Mouse (Mus musculus) mesoderm, embryonic 11.5 days (tissue): ENCODE data around the gene Izumo1.
"Not testable (repeated sequence)": the region's sequence is repeated elsewhere in the genome, so short reads cannot be mapped to it uniquely, and the experiment has no call there.

Source experiments
- DNase-seq: peaks from one replicate; pipeline ENCODE4 v3.0.0-alpha.2; 2012; ENCODE audit warnings: low read depth, low spot score

Izumo1 gene

GRCm38 (mm10) chr7:45642503-45643255, 21.1 kb downstream of the Izumo1 start:
- DNase-seq = no peak

- peak; percentile 98 for DNase-seq
Observed at GRCm38 (mm10) chr7:45643441-45644178, 22.0 kb downstream of the Izumo1 start.

GRCm38 (mm10) chr7:45644183-45644582, 22.6 kb downstream of the Izumo1 start:
- peak; percentile 79 for DNase-seq

DNA sequence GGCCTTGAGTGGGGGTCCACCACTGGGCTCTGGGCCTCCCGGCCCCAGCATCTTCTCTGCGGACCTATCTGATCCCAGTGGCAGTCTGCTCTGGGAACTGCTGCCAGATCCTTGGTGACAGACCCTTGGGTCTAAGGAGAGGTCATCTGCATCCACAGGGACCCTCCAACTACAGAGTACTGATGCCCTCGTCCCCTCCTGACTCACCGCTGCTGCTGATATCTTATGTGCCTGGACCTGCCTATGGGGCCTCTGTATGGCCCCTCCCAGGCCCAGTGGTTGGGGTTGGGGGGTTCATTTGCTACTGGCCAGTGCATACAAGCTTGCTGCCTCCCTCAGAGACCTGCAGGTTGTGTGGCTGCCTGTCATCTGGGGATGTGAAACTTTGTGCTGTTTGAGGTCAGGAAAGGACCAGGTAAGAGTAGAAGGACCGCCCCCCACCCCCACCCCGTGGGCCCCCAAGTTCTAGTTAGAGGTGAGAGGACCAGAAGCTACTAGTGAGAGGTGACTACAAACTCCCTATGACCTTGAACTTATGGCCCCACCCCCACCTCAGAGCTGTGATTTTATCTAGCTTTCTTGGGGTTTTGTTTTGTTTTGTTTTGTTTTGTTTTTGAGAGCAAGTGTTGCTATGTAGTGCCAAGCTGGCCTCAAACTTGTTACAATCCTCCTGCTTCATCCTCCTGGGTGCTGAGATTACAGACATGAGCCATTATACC, 23.4 kb downstream of the Izumo1 start:
- DNase-seq = no peak

GRCm38 (mm10) chr7:45645591-45645971, 24.0 kb downstream of the Izumo1 start:
- DNase-seq = no peak

DNA sequence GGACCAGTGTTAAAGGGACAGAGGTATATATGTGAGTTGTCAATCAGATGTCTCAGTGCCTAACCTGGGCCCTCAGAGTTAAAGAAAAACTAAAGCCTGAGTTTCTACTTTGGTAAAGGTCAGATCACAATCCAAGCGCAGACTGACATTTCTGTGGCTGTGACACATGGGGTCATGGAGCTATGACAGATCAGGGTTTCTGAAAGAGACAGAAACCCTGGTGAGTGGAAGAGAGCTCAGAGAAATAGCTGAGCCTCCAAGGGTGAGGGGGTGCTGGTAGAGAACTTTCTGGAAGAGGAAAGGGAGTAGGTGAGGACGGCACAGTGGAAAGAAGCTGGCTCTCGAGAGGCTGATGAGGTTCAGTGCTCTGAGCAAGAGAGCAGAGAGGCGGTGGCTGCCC, 25.1 kb downstream of the Izumo1 start:
- DNase-seq = no peak

- no peak for DNase-seq
Observed at GRCm38 (mm10) chr7:45649351-45649750, 27.7 kb downstream of the Izumo1 start.

DNA sequence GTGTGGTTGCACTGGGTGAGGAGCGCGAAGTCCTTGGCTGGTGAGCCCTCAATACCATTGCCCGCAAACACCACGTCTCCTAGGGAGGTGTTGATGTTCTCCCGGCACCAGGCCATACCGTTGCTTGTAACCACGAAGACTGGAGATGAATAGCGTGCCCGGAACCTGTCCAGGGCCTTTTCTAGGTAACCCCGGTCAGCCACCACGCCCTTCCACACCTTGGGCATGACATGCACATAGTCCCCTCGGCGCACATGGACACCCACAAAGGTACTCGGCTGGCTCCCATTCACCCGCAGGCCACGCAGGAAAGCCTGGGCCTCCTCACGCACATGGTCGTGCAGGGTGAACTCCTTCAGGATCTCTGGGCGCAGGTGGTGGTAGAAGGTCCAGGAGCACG, 28.9 kb downstream of the Izumo1 start:
- not testable (repeated sequence) for DNase-seq

GRCm38 (mm10) chr7:45654424-45655047, 32.9 kb downstream of the Izumo1 start:
- DNase-seq = peak; percentile 23

DNA sequence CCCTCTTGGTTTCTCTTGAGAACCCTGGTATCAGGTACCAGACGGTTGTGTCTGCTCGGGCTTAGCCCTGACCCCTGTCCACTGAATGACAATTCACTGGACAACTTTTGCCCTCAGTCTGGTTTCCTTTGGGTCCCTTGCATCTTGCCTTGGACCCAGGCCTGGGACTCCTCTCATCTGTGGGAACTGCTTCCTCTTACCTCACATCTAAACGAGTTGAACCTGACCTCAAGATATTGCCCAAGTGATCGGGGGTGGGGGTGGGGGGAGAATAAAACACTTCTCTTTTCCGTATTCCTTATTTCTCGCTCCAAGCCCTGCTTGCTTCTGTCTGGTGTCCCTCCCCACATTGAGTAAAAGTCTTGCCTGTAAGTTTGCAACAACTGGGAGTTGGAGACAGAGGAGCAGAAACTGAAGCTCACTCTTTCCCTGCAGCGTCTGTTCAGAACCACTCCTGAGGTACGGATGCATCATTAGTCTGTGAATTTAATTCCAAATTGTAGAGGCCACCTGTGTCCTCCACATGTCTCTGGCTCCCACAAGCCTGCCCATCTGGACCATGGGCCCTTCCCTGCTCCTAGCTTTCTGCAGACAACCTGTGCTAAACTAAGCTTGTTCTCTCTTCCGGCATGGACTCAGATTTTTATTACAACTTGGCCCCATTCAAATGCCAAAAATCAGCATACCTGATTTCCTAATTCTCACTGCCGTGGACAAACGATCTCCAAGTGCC, 39.3 kb downstream of the Izumo1 start:
- no peak for DNase-seq

DNA sequence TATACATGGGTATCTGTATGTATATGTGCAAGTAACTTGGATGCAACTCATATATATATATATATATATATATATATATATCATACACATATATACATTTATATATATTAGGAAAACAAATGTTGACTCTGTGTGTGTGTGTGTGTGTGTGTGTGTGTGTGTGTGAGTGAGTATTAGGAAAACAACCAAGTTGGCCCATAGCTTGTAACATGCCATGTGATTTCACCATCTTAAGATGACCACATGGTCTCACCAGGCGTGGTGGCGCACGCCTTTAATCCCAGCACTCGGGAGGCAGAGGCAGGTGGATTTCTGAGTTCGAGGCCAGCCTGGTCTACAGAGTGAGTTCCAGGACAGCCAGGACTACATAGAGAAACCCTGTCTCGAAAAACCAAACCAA, 40.1 kb downstream of the Izumo1 start:
- not testable (repeated sequence) for DNase-seq

GRCm38 (mm10) chr7:45665303-45666138, 43.9 kb downstream of the Izumo1 start:
- no peak for DNase-seq

- no peak for DNase-seq
Observed at GRCm38 (mm10) chr7:45666161-45666560, 44.5 kb downstream of the Izumo1 start, which contains the start of gene Fut2. Gene Fut2, minus strand, starts transcription at chr7:45666394.

- no peak for DNase-seq
Observed at GRCm38 (mm10) chr7:45667761-45668160, 46.1 kb downstream of the Izumo1 start.

GRCm38 (mm10) chr7:45668921-45669320, 47.3 kb downstream of the Izumo1 start:
- DNase-seq = no peak

DNA sequence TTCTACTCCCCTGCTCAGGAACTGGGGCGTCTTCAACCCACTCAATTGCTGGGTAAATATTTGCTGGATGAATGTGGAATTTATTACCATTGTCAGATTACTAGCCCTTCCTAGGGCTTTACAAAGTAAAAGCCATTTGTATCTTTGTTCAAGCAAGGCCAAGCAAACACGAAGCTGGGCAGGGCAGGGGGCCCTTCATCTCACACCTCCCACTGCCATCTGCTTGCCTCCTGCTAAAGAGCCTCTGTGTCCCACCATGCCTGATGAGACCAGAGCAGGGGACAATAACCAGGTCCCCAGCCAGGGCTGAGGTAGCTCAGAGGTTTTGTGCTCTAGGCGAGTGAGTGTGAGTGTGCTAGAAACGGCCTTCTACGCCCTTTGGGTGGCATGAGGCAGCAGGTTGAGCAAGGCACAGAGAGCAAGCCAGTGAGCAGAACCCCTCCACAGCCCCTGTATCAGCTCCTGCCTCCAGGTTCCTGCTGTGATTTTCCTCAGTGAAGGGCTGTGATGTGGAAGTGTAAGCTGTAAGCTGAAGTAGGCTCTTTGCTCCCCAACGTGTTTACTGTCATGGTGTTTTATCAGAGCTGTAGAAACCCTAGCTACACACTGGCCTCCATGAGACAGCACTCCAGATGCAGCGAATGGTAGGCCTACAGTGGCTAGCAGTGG, 56.1 kb downstream of the Izumo1 start:
- DNase-seq = no peak
